Mouse (Mus musculus) liver, postnatal 0 days (tissue): ENCODE data around the gene Olfr1385. TPM values are rescaled to one million over a fixed set of nuclear protein-coding genes. Genes with fewer than 3 reads are reported as not detected.
"Not testable (repeated sequence)": the region's sequence is repeated elsewhere in the genome, so short reads cannot be mapped to it uniquely, and the experiment has no call there.

Source experiments
- ATAC-seq: fragments of 200-750 bp; cut with Nextera tagmentation; 2 replicates; pipeline ENCODE4 v1.8.0; 2017; ENCODE audit warnings: mild to moderate bottlenecking, moderate library complexity
- DNase-seq: peaks from one replicate; pipeline ENCODE4 v3.0.0-alpha.2; 2016
- H3K27ac ChIP-seq: fragments of 300-500 bp; sonication (generic); 2 replicates; pipeline ENCODE4 v1.5.1; 2014; ENCODE audit warnings: antibody characterized with exemption, moderate library complexity, mild to moderate bottlenecking, low read depth
- H3K27me3 ChIP-seq: fragments of 300-500 bp; sonication (generic); 2 replicates; pipeline ENCODE4 v1.6.1; 2014; ENCODE audit warnings: low read length, control low read depth, mixed read lengths; ENCODE audit not compliant: insufficient read depth
- H3K36me3 ChIP-seq: fragments of 300-500 bp; sonication (generic); replicated peaks from 2 replicates; pipeline ENCODE4 v1.6.1; 2014; ENCODE audit warnings: mild to moderate bottlenecking, control low read depth, low read length, moderate library complexity, mixed read lengths; ENCODE audit not compliant: insufficient read depth
- H3K4me1 ChIP-seq: fragments of 300-500 bp; sonication (generic); 2 replicates; pipeline ENCODE4 v1.6.1; 2014; ENCODE audit warnings: antibody characterized with exemption, mild to moderate bottlenecking, control low read depth; ENCODE audit not compliant: insufficient read depth
- H3K4me2 ChIP-seq: fragments of 300-500 bp; sonication (generic); 2 replicates; pipeline ENCODE4 v1.6.1; 2014; ENCODE audit warnings: low read depth, mild to moderate bottlenecking, low read length, moderate library complexity, mixed read lengths
- H3K4me3 ChIP-seq: fragments of 300-500 bp; sonication (generic); 2 replicates; pipeline ENCODE4 v1.5.1; 2014; ENCODE audit warnings: low read depth, low read length
- H3K9ac ChIP-seq: fragments of 300-500 bp; sonication (generic); replicated peaks from 2 replicates; pipeline ENCODE4 v1.6.1; 2014; ENCODE audit warnings: mild to moderate bottlenecking, moderate library complexity
- H3K9me3 ChIP-seq: fragments of 300-500 bp; sonication (generic); 2 replicates; pipeline ENCODE4 v1.6.1; 2016; ENCODE audit warnings: mild to moderate bottlenecking, control low read depth, low read length, mixed read lengths
- CTCF ChIP-seq: sonication (generic); IDR thresholded peaks from 2 replicates; pipeline ENCODE4 v1.5.1; 2016; ENCODE audit warnings: antibody characterized with exemption, low read depth
- EP300 ChIP-seq: IDR thresholded peaks from 2 replicates; pipeline ENCODE4 v1.6.1; 2016; ENCODE audit warnings: antibody characterized with exemption, low read depth, mild to moderate bottlenecking
- WGBS: fragments of 180-500 bp; shearing (Covaris S2); extraction: QIAGEN DNeasy Blood & Tissue Kit; methylation state at CpG from one replicate; pipeline ENCODE4 v1.1.7; 2014; ENCODE audit not compliant: insufficient replicate concordance; 5-methylcytosine and 5-hydroxymethylcytosine counted together
- polyA plus RNA-seq: library from polyadenylated mRNA; unstranded; fragments of >200 nt; fragmentation: Nextera tagmentation; extraction: Ambion mirVana; gene quantifications from 2 replicates; pipeline ENCODE4 v1.2.1, GENCODE M21; 2015

Olfr1385 gene
- polyA plus RNA-seq, result not detected in 2 replicates

GRCm38 (mm10) chr11:49488770-49489169 lies at the start of gene Olfr1385:
Gene Olfr1385, plus strand, starts transcription at chr11:49489070.
- WGBS, result 52% methylated on average over 1 of the region's 1 CpGs
- DNase-seq, ATAC-seq: not testable (repeated sequence)

DNA sequence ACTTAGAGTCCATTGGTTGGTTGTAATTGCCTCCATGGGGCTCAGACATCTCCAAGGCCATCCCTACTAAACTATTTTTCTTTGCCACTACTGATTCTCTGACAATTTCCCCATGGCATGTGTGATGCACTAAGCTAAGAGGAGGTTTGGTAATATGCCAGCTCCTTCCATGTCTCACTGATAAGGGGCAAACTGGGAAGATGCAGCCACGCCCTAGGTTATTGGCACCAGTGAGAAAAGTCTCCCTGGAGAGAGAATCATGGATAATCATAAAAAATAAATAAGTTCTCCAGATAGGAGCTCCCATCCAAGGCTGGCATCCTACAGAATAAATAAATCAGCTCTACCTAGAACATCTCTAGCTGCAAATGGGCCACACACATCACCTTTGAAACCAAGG lies 33.8 kb upstream of the Olfr1385 start, which contains the start of gene Olfr1387:
Olfr1387 (plus strand) TSS at position 301 of the 400 bp plus-strand sequence.
- WGBS, result 68% methylated on average over 1 of the region's 1 CpGs
- no peaks in the 10 kb centered on the region for H3K9me3 ChIP-seq
- no peak within 1 kb of the TSS for H3K9ac ChIP-seq
- no peak within 1 kb of the TSS for H3K4me2 ChIP-seq
- no peaks in the 10 kb centered on the region for H3K4me1 ChIP-seq
- H3K27ac ChIP-seq, result no peak within 1 kb of the TSS
- no peak within 1 kb of the TSS for H3K4me3 ChIP-seq
- ATAC-seq, result no peak
- H3K36me3 ChIP-seq, result no peaks in the 10 kb centered on the region
- no peaks in the 10 kb centered on the region for H3K27me3 ChIP-seq
- TF ChIP-seq EP300 (no peak), CTCF (no peak)
- DNase-seq, result no peak

More at GRCm38 (mm10) chr11:49488770-49489169, at the start of gene Olfr1385:
- H3K9ac ChIP-seq, H3K4me2 ChIP-seq, H3K4me3 ChIP-seq, H3K27ac ChIP-seq, H3K9me3 ChIP-seq, H3K36me3 ChIP-seq, H3K4me1 ChIP-seq, H3K27me3 ChIP-seq: not testable (repeated sequence)

DNA sequence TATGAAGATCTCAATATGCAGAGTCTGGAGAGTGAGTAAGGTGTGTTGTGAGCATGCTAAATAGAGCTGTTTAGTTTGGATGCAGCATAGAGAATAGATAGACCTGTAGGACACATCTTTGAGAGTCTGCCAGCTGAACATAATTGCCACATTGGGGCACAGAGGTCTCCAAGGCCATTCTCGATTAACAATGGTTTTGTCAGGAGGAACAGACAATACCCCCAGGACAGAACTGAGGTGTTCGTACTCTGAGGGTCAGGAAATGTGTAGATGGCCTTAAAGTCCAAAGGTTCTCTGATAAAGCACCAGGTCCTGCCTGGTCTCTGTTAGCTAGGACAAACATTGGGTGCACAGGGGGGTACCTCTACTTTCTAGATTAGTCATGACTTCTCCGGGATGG lies 24.1 kb upstream of the Olfr1385 start, which contains the start of gene Olfr1386:
Olfr1386 (plus strand) TSS at position 301 of the 400 bp plus-strand sequence.
- H3K4me1 ChIP-seq, H3K4me2 ChIP-seq, H3K36me3 ChIP-seq, H3K4me3 ChIP-seq, H3K27ac ChIP-seq, H3K27me3 ChIP-seq, DNase-seq, H3K9me3 ChIP-seq, H3K9ac ChIP-seq, ATAC-seq: not testable (repeated sequence)
- WGBS, result 48% methylated on average over 3 of the region's 3 CpGs

DNA sequence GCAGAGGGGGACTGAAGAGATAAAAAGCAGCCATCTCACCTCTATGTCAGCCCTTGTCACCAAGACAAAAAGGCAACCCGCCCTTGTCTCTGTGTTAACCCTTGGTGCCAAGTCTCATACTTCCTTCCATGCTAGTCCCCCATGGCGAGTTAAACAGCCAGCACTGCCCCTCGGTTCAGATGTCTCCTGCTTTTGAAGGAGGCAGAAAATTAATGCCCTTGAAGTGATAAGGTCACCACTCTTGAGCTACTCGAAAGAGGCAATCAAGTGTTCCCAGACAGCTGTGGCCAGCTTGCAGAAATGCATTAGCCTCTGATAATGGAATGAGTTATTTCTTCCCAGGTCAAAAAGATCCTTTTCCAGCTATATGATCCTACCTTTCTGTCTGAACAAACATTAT lies 2.9 kb upstream of the Olfr1385 start:
- H3K4me3 ChIP-seq, result no peak overlapping the region
- WGBS, result 51% methylated on average over 4 of the region's 4 CpGs
- no peaks in the 10 kb centered on the region for H3K36me3 ChIP-seq
- ATAC-seq (no peak), DNase-seq (no peak)
- no peaks in the 10 kb centered on the region for H3K27me3 ChIP-seq
- H3K9me3 ChIP-seq, result no peaks in the 10 kb centered on the region
- no peak overlapping the region for H3K9ac ChIP-seq
- TF ChIP-seq CTCF (no peak), EP300 (no peak)
- H3K27ac ChIP-seq, result no peak overlapping the region
- no peaks in the 10 kb centered on the region for H3K4me1 ChIP-seq
- no peak overlapping the region for H3K4me2 ChIP-seq

DNA sequence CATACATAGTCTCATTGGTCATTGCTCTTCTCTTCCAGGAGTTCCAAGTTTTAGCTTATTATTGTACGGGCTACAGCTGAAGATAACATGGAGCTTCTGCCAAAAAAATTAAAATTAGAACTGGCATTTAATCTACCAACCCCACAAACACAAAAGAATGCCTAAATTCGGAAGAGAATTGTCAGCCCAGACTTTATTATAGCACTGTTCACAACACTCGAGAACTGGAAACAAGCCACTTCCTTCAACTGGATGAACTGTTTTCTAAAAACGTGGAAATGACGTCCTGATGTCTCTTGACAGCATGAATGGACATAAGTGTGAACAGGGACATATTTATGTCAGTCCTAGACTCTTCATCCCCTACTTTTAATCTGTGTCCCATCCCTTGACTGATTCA lies 29.2 kb downstream of the Olfr1385 start:
- 57% methylated on average over 5 of the region's 5 CpGs for WGBS
- Histone ChIP-seq H3K27ac (no peak overlapping the region), H3K4me2 (no peak overlapping the region), H3K9ac (no peak overlapping the region), H3K9me3 (no peaks in the 10 kb centered on the region), H3K4me3 (no peak overlapping the region), H3K27me3 (no peaks in the 10 kb centered on the region), H3K36me3 (no peaks in the 10 kb centered on the region), H3K4me1 (no peaks in the 10 kb centered on the region)
- no peak for ATAC-seq
- no peak for DNase-seq
- TF ChIP-seq CTCF, result no peak
- no peak for TF ChIP-seq EP300

DNA sequence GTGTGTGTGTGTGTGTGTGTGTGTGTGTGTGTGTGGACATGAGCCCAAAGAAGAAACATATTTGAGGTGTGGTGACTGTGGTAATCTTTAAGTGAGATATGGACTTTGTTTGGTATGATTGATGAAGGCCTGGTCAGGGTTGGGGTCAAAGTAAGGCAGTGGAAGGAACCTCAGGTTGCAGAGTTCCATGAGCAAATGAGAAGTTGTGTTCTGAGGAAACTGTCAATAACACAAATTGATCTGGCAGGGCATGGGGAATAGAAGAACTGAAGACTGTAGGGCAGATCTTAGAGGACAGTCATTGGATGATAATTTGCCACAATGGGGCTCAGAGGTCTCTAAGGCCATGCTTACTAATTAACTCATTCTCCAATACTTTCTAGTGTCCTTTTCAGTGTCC lies 30.5 kb downstream of the Olfr1385 start, which contains the start of gene Olfr1383:
Olfr1383 (plus strand) TSS at position 301 of the 400 bp plus-strand sequence.
- no peak within 1 kb of the TSS for H3K27ac ChIP-seq
- H3K9ac ChIP-seq, result no peak within 1 kb of the TSS
- no peaks in the 10 kb centered on the region for H3K27me3 ChIP-seq
- no peaks in the 10 kb centered on the region for H3K36me3 ChIP-seq
- H3K4me2 ChIP-seq, result no peak within 1 kb of the TSS
- no peak within 1 kb of the TSS for H3K4me3 ChIP-seq
- H3K9me3 ChIP-seq, result no peaks in the 10 kb centered on the region
- no peaks in the 10 kb centered on the region for H3K4me1 ChIP-seq
- DNase-seq, result no peak
- TF ChIP-seq EP300 (no peak), CTCF (no peak)
- ATAC-seq, result no peak

DNA sequence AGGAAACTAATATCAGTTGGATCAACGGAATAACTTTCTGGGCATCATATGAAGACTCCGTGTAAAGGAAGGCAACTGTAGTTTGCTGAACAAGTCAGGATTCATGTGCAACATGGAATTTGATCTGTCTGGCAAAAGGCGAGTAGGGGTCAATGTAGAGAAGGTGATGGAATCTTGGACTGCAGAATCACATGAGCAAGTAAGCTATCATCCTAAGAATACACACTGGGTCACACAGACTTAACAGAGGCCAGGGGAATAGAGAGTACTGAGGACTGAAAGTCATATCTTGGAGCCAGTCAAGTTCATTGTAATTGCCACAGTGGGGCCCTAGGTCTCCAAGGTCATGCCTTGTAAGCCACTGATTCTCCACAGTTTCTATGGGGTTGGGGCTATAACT lies 39.1 kb downstream of the Olfr1385 start, which contains the start of gene Olfr1382:
Olfr1382 (plus strand) TSS at position 301 of the 400 bp plus-strand sequence.
- Histone ChIP-seq H3K27me3 (no peaks in the 10 kb centered on the region), H3K9ac (no peak within 1 kb of the TSS), H3K4me1 (no peaks in the 10 kb centered on the region), H3K27ac (no peak within 1 kb of the TSS), H3K36me3 (no peaks in the 10 kb centered on the region), H3K4me3 (no peak within 1 kb of the TSS), H3K9me3 (no peaks in the 10 kb centered on the region), H3K4me2 (no peak within 1 kb of the TSS)
- DNase-seq (no peak), ATAC-seq (no peak)
- WGBS, result 71% methylated on average over 3 of the region's 3 CpGs
- TF ChIP-seq EP300, result no peak
